ENCODE assay signal across 8 mouse cellular contexts in the genomic region with DNA sequence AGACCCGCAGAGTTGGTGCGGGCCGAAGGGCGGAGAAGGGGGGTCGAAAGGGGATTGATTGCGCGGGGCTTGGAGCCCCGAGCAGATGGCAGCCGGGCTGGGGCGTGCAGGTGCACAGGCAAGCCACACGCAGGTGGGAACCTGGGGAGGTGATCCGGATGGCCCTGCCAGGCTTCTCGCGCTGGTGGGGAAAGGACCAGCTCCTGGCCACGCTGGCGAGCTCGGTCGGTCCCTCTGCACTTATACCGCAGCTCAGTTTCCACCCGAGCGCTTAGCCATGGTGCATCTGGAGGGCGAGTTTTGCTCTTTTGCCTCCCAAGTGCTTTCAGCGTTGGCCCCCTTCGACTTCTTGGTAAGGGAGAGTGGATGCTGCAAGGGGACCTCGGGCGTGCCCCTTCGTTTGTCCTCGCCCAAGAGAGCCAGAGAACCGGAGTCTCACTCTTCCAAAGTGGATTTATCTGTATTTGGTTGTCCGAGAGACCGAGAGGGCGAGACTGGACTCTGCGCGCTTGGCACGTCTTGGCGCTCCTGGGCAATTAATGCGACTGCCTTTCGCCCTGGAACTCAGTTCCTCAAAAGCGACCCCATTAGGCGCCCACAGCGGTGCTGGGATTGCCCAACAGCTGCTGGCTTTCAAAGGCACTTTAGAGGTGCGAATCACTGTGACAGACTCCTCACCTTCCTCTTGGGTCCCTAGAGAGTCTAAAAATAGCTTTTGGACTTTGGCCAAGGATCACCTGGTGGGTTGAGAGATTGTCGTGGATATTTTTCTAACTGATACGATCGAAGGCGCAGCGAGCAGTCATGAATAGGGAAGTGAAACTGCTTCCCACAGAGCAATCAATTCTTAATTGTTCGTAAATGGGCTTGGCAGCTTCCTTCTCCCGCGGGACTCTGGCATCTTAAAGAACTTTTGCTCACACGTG. TPM values are rescaled to one million over a fixed set of nuclear protein-coding genes. Genes with fewer than 3 reads are reported as not detected.
A peak's percentile ranks its signal among the peaks of the same experiment; 100 is the strongest.
DNase-seq lines count a peak whose midpoint lies in the region; ATAC-seq lines count a peak whose summit lies in the region.

No protein-coding gene starts in this region.

- no peaks in the 10 kb centered on the region for H3K36me3 ChIP-seq in limb, embryonic 11.5 days (ENCODE audit: control insufficient read depth, insufficient read depth, low read length)
- H3K36me3 ChIP-seq in midbrain, embryonic 11.5 days (ENCODE audit: control insufficient read depth, insufficient read depth, low read length): no peaks in the 10 kb centered on the region
- no peaks in the 10 kb centered on the region for H3K36me3 ChIP-seq in stomach, embryonic 14.5 days (ENCODE audit: control insufficient read depth, insufficient read depth, low read length)

- H3K9me3 ChIP-seq in limb, embryonic 11.5 days (ENCODE audit: control insufficient read depth, low read length): no peaks in the 10 kb centered on the region
- H3K9me3 ChIP-seq in midbrain, embryonic 11.5 days (ENCODE audit: control insufficient read depth, low read length): no peaks in the 10 kb centered on the region
- H3K9me3 ChIP-seq in stomach, embryonic 14.5 days (ENCODE audit: control insufficient read depth, low read depth, low read length): no peaks in the 10 kb centered on the region

- H3K4me1 ChIP-seq in limb, embryonic 11.5 days (ENCODE audit: control insufficient read depth, insufficient read depth, low read length): no peaks in the 10 kb centered on the region; the same call in 1 of the 2 replicates
- H3K4me1 ChIP-seq in midbrain, embryonic 11.5 days (ENCODE audit: control insufficient read depth, insufficient read depth, low read length): peaks cover 6% of the 10 kb centered on the region
- peaks cover 10% of the 10 kb centered on the region; the same call in 1 of the 2 replicates for H3K4me1 ChIP-seq in stomach, embryonic 14.5 days (ENCODE audit: control insufficient read depth, insufficient read depth, low read length)

- H3K4me3 ChIP-seq in limb, embryonic 11.5 days (ENCODE audit: low read depth, low read length): peak overlapping the region; percentile 55
- H3K4me3 ChIP-seq in midbrain, embryonic 11.5 days (ENCODE audit: low read depth, low read length): peak overlapping the region; percentile 63
- H3K4me3 ChIP-seq in stomach, embryonic 14.5 days (ENCODE audit: low read depth, low read length): peak overlapping the region; percentile 69

- under 1% methylated on average over 51 of the region's 51 CpGs for WGBS in limb, embryonic 11.5 days
- WGBS in midbrain, embryonic 11.5 days: under 1% methylated on average over 51 of the region's 51 CpGs
- WGBS in stomach, embryonic 14.5 days: under 1% methylated on average over 51 of the region's 51 CpGs

- peak overlapping the region; percentile 40 for H3K9ac ChIP-seq in limb, embryonic 11.5 days (ENCODE audit: low read length)
- H3K9ac ChIP-seq in midbrain, embryonic 11.5 days (ENCODE audit: low read length): peak overlapping the region; percentile 61
- peak overlapping the region; percentile 56 for H3K9ac ChIP-seq in stomach, embryonic 14.5 days (replicated peaks; ENCODE audit: low read depth, low read length)

- peak; percentile 93 for DNase-seq in heart, adult 11 months
- DNase-seq in heart, postnatal 25 days (ENCODE audit: low spot score): no peak
- peak; percentile 28 to 44 for DNase-seq in adrenal gland, postnatal 36 days
- peak; percentile 33 for DNase-seq in fat pad, adult 2 months (ENCODE audit: extremely low read depth, low read depth, low spot score)
- peak; percentile 35 for DNase-seq in heart, postnatal 4 days
- DNase-seq in limb, embryonic 11.5 days (ENCODE audit: low spot score): peak; percentile 63
- DNase-seq in midbrain, embryonic 11.5 days (ENCODE audit: low spot score, missing footprints): peak; percentile 96

- peak; percentile 33 for ATAC-seq in limb, embryonic 11.5 days (ENCODE audit: insufficient number of reproducible peaks, low FRiP score, low TSS enrichment, low read depth)
- ATAC-seq in midbrain, embryonic 11.5 days (ENCODE audit: low FRiP score): no peak
- ATAC-seq in stomach, embryonic 14.5 days (ENCODE audit: insufficient number of reproducible peaks, insufficient read depth, low FRiP score, low read depth): peak; percentile 2; the same call in 1 of the 2 replicates

- H3K27ac ChIP-seq in limb, embryonic 11.5 days (replicated peaks; ENCODE audit: low read depth, low read length): no peak overlapping the region
- H3K27ac ChIP-seq in midbrain, embryonic 11.5 days (ENCODE audit: low read depth, low read length): no peak overlapping the region
- peak overlapping the region; percentile 69; the same call in 1 of the 2 replicates for H3K27ac ChIP-seq in stomach, embryonic 14.5 days (ENCODE audit: low read length)

- intact Hi-C loops in heart, postnatal 25 days (cut with DNase I): loop anchor here (10.0 kb wide), 1 partner anchor 250 kb away; a partner anchor contains a TSS

- no peaks in the 10 kb centered on the region for H3K27me3 ChIP-seq in limb, embryonic 11.5 days (ENCODE audit: control insufficient read depth, insufficient read depth, low read length)
- H3K27me3 ChIP-seq in midbrain, embryonic 11.5 days (ENCODE audit: control insufficient read depth, insufficient read depth, low read length): peaks cover 19% of the 10 kb centered on the region
- no peaks in the 10 kb centered on the region for H3K27me3 ChIP-seq in stomach, embryonic 14.5 days (ENCODE audit: control insufficient read depth, insufficient read depth, low read length)

- H3K4me2 ChIP-seq in limb, embryonic 11.5 days (ENCODE audit: low read depth, severe bottlenecking): peak overlapping the region; percentile 98
- H3K4me2 ChIP-seq in midbrain, embryonic 11.5 days: peak overlapping the region; percentile 98
- peak overlapping the region; percentile 97 for H3K4me2 ChIP-seq in stomach, embryonic 14.5 days (replicated peaks; ENCODE audit: low read depth, low read length)

RNA-seq across cellular contexts. Expression of a gene that starts 0.8 kb away (rescaled TPM):
- 1 to 10 TPM; 4.4 to 6.0 TPM for total RNA-seq in heart, postnatal 25 days (2021)
- 1 to 10 TPM; 1.7 to 2.9 TPM for total RNA-seq in adrenal gland, postnatal 36 days (2021)
- 1 to 10 TPM; 4.1 to 4.4 TPM for total RNA-seq in heart, postnatal 4 days (2021)
- polyA plus RNA-seq in limb, embryonic 11.5 days (2014; fragmentation: Nextera tagmentation; extraction: Ambion mirVana): 1.8 and 1.9 TPM in 2 replicates
- 1.9 and 2.2 TPM in 2 replicates for polyA plus RNA-seq in midbrain, embryonic 11.5 days (2014; fragmentation: Nextera tagmentation; extraction: Ambion mirVana)
- polyA plus RNA-seq in stomach, embryonic 14.5 days (2014; fragmentation: Nextera tagmentation; extraction: Ambion mirVana): 24.1 and 24.9 TPM in 2 replicates

RNA-seq across cellular contexts. Expression of a gene that starts 16.6 kb away (rescaled TPM):
- total RNA-seq in heart, postnatal 25 days (2021): 1 to 10 TPM; 8.8 to 9.9 TPM
- total RNA-seq in adrenal gland, postnatal 36 days (2021): 10 to 100 TPM; 14.9 to 17.5 TPM
- total RNA-seq in heart, postnatal 4 days (2021): 10 to 100 TPM; 11.4 to 12.7 TPM
- polyA plus RNA-seq in limb, embryonic 11.5 days (2014; fragmentation: Nextera tagmentation; extraction: Ambion mirVana): 17.5 and 20.5 TPM in 2 replicates
- polyA plus RNA-seq in midbrain, embryonic 11.5 days (2014; fragmentation: Nextera tagmentation; extraction: Ambion mirVana): 19.4 and 20.2 TPM in 2 replicates
- polyA plus RNA-seq in stomach, embryonic 14.5 days (2014; fragmentation: Nextera tagmentation; extraction: Ambion mirVana): 17.3 TPM in 2 replicates
